Mouse (Mus musculus): ENCODE results near the gene Igf2r. TPM values are rescaled to one million over a fixed set of nuclear protein-coding genes. Genes with fewer than 3 reads are reported as not detected.

Gene Igf2r
- total and polyA plus RNA-seq, 3 experiments = 25.6 to 61.8 (median 34.6) TPM

GRCm38 (mm10) chr17:12770500-12770899 is 1.0 kb upstream of the Igf2r start:
- peaks cover 1 to 24% of the 10 kb centered on the region in 2 experiments for H3K4me1 ChIP-seq (ENCODE audit: control insufficient read depth in 1 of 2, insufficient read depth in 2 of 2)
- H3K9me3 ChIP-seq (replicated peaks; ENCODE audit: low read length) = peaks cover 23% of the 10 kb centered on the region
- peaks cover 10 to 69% of the 10 kb centered on the region in 2 experiments for H3K36me3 ChIP-seq (replicated peaks in 1 of 2; ENCODE audit: control insufficient read depth in 1 of 2, insufficient read depth in 1 of 2, low read length in 1 of 2)
- DNase-seq (ENCODE audit: extremely low read depth) = no peak
- in situ Hi-C loops (cut with MboI; ENCODE audit: low pct_ligation_motif_present, low pct_unique_long_range_greater_than_20kb, low sequenced_read_pairs) = loop anchor here (25.0 kb wide), 1 partner anchor 608 kb away; no protein-coding TSS in a partner anchor
- H3K27me3 ChIP-seq (replicated peaks) = no peaks in the 10 kb centered on the region
- H3K27ac ChIP-seq (ENCODE audit: insufficient read depth, low read depth) = no peak overlapping the region
- no peak overlapping the region for H3K4me3 ChIP-seq (replicated peaks in 1 of 3; ENCODE audit: low read depth in 2 of 3, low read length in 2 of 3, poor library complexity in 1 of 3)
- dilution Hi-C loops (cut with MboI; ENCODE audit: extremely low pct_ligation_motif_present, extremely low pct_unique_long_range_greater_than_20kb, low sequenced_read_pairs) = no loop called here
- TF ChIP-seq CHD1 (IDR thresholded peaks at IDR 0.05; ENCODE audit: low read depth, low read length) (no peak), ZMIZ1 (IDR thresholded peaks at IDR 0.05; ENCODE audit: low read depth, low read length) (no peak), MYC (IDR thresholded peaks at IDR 0.05; ENCODE audit: low read depth, low read length) (no peak), ZNF384 (IDR thresholded peaks at IDR 0.05; ENCODE audit: low read depth, low read length) (no peak), SIN3A (IDR thresholded peaks at IDR 0.05; ENCODE audit: low read length) (no peak), UBTF (IDR thresholded peaks at IDR 0.05; ENCODE audit: low read depth, low read length) (no peak), MXI1 (IDR thresholded peaks at IDR 0.05; ENCODE audit: low read depth, low read length) (no peak), USF1 (IDR thresholded peaks at IDR 0.05; ENCODE audit: low read depth, low read length) (no peak), E2F4 (IDR thresholded peaks at IDR 0.05; ENCODE audit: insufficient replicate concordance, low read depth, low read length) (no peak), HCFC1 (IDR thresholded peaks at IDR 0.05; ENCODE audit: low read depth, low read length) (no peak), TCF12 (IDR thresholded peaks at IDR 0.05; ENCODE audit: low read depth, low read length) (no peak), RAD21 (IDR thresholded peaks at IDR 0.05; ENCODE audit: low read depth, low read length) (no peak), MEF2A (IDR thresholded peaks at IDR 0.05; ENCODE audit: borderline replicate concordance, low read depth, low read length) (no peak), RCOR1 (conservative IDR thresholded peaks at IDR 0.05; ENCODE audit: low read depth, low read length) (no peak), POLR2A (IDR thresholded peaks at IDR 0.05; ENCODE audit: low read depth, low read length) (no peak), PAX5 (IDR thresholded peaks at IDR 0.05; ENCODE audit: low read length) (no peak)
- H3K79me2 ChIP-seq (replicated peaks; ENCODE audit: control insufficient read depth, extremely low read depth, insufficient read depth, poor library complexity, severe bottlenecking) = peaks cover 33% of the 10 kb centered on the region
- H3K4me2 ChIP-seq (ENCODE audit: insufficient read depth, low read depth, poor library complexity, severe bottlenecking) = no peak overlapping the region
- no peak overlapping the region for H3K9ac ChIP-seq (ENCODE audit: insufficient read depth, low read depth)

- DNase-seq (ENCODE audit: extremely low read depth) = peak; percentile 45
- dilution Hi-C loops (cut with MboI; ENCODE audit: extremely low pct_ligation_motif_present, extremely low pct_unique_long_range_greater_than_20kb, low sequenced_read_pairs) (no loop called here), in situ Hi-C loops (cut with MboI; ENCODE audit: low pct_ligation_motif_present, low pct_unique_long_range_greater_than_20kb, low sequenced_read_pairs) (loop anchor here (25.0 kb wide), 1 partner anchor 606 kb away; no protein-coding TSS in a partner anchor)
- Histone ChIP-seq H3K4me2 (ENCODE audit: insufficient read depth, low read depth, poor library complexity, severe bottlenecking) (peak overlapping the region; percentile 52; the same call in 1 of the 2 replicates), H3K36me3 (replicated peaks in 1 of 2; ENCODE audit: control insufficient read depth in 1 of 2, insufficient read depth in 1 of 2, low read length in 1 of 2) (peaks cover 10 to 74% of the 10 kb centered on the region in 2 experiments), H3K9ac (ENCODE audit: insufficient read depth, low read depth) (peak overlapping the region; percentile 57), H3K27me3 (replicated peaks) (no peaks in the 10 kb centered on the region), H3K9me3 (replicated peaks; ENCODE audit: low read length) (peaks cover 23% of the 10 kb centered on the region), H3K79me2 (replicated peaks; ENCODE audit: control insufficient read depth, extremely low read depth, insufficient read depth, poor library complexity, severe bottlenecking) (peaks cover 43% of the 10 kb centered on the region), H3K4me1 (ENCODE audit: control insufficient read depth in 1 of 2, insufficient read depth in 2 of 2) (peaks cover 3 to 32% of the 10 kb centered on the region in 2 experiments), H3K4me3 (replicated peaks in 1 of 3; ENCODE audit: low read depth in 2 of 3, low read length in 2 of 3, poor library complexity in 1 of 3) (peak overlapping the region; percentile 57 to 82 (median 62)), H3K27ac (ENCODE audit: insufficient read depth, low read depth) (peak overlapping the region; percentile 35)
- no peak; the same call in 1 of the 2 replicates for TF ChIP-seq POLR2A (IDR thresholded peaks at IDR 0.05; ENCODE audit: low read depth, low read length)
- TF ChIP-seq ZNF384 (IDR thresholded peaks at IDR 0.05; ENCODE audit: low read depth, low read length) = no peak
- TF ChIP-seq TCF12 (IDR thresholded peaks at IDR 0.05; ENCODE audit: low read depth, low read length) = no peak
- no peak for TF ChIP-seq KAT2A (IDR thresholded peaks at IDR 0.05; ENCODE audit: insufficient replicate concordance, low read length)
- peak; percentile 48; the same call in 1 of the 2 replicates for TF ChIP-seq JUND (conservative IDR thresholded peaks at IDR 0.05; ENCODE audit: low read depth, low read length)
- peak; percentile 35; the same call in 1 of the 2 replicates for TF ChIP-seq MXI1 (IDR thresholded peaks at IDR 0.05; ENCODE audit: low read depth, low read length)
- TF ChIP-seq JUN (IDR thresholded peaks at IDR 0.05; ENCODE audit: insufficient read depth, low read depth, low read length) = peak; percentile 19; the same call in 1 of the 2 replicates
- TF ChIP-seq IRF4 (IDR thresholded peaks at IDR 0.05; ENCODE audit: low read depth, low read length) = peak; percentile 59
- TF ChIP-seq ETS1 (conservative IDR thresholded peaks at IDR 0.05; ENCODE audit: low read depth, low read length) = 0 out of 2 replicates have a peak, but pooled peaks have one; percentile 12
- no peak for TF ChIP-seq GABPA (IDR thresholded peaks at IDR 0.05; ENCODE audit: insufficient replicate concordance, low read depth, low read length)
- no peak for TF ChIP-seq ELF1 (IDR thresholded peaks at IDR 0.05; ENCODE audit: low read depth, low read length)
- no peak for TF ChIP-seq ZMIZ1 (IDR thresholded peaks at IDR 0.05; ENCODE audit: low read depth, low read length)
- TF ChIP-seq MAZ (IDR thresholded peaks at IDR 0.05; ENCODE audit: low read depth, low read length) = no peak
- peak; percentile 24; the same call in 1 of the 2 replicates for TF ChIP-seq EP300 (IDR thresholded peaks at IDR 0.05; ENCODE audit: low read length)
- no peak for TF ChIP-seq UBTF (IDR thresholded peaks at IDR 0.05; ENCODE audit: low read depth, low read length)
- peak; percentile 19; the same call in 1 of the 2 replicates for TF ChIP-seq SIN3A (IDR thresholded peaks at IDR 0.05; ENCODE audit: low read length)
- TF ChIP-seq ZC3H11A (IDR thresholded peaks at IDR 0.05; ENCODE audit: low read depth, low read length) = no peak
- TF ChIP-seq SMC3 (IDR thresholded peaks at IDR 0.05; ENCODE audit: low read depth, low read length) = no peak
These were observed 767 bp downstream of the Igf2r start for GRCm38 (mm10) chr17:12768415-12769379.
